Mouse (Mus musculus) lung, adult 18-20 months (tissue): ENCODE results near the gene Lgals3.
A peak's percentile ranks its signal among the peaks of the same experiment; 100 is the strongest.

ENCODE experiments used
- DNase-seq, 2 experiments: peaks; one replicate each; pipeline ENCODE4 v3.0.0; 2022; ENCODE audit warnings: mixed read lengths in 2 of 2

Lgals3 gene

GRCm38 (mm10) chr14:47370790-47371189 is 3.2 kb downstream of the Lgals3 start:
- DNase-seq, result no peak

GRCm38 (mm10) chr14:47371689-47372088 is 4.1 kb downstream of the Lgals3 start:
- peak; percentile 50 to 81 for DNase-seq

- peak; percentile 79 to 85 for DNase-seq
Measured at GRCm38 (mm10) chr14:47373728-47374678, 6.5 kb downstream of the Lgals3 start.

- no peak for DNase-seq
Measured at GRCm38 (mm10) chr14:47376526-47376925, 9.0 kb downstream of the Lgals3 start.

GRCm38 (mm10) chr14:47378336-47378735 is 10.8 kb downstream of the Lgals3 start:
- peak in 1 of 2 experiments; percentile 47 for DNase-seq

GRCm38 (mm10) chr14:47383911-47384310 is 16.4 kb downstream of the Lgals3 start:
- DNase-seq, result no peak

GRCm38 (mm10) chr14:47384653-47385052 is 17.1 kb downstream of the Lgals3 start:
- DNase-seq, result no peak

- DNase-seq, result no peak
Measured at GRCm38 (mm10) chr14:47386125-47386524, 18.6 kb downstream of the Lgals3 start.

- DNase-seq, result no peak
Measured at GRCm38 (mm10) chr14:47393354-47394094, 26.0 kb downstream of the Lgals3 start.

GRCm38 (mm10) chr14:47395007-47395406 is 27.5 kb downstream of the Lgals3 start:
- no peak for DNase-seq

GRCm38 (mm10) chr14:47395462-47396026 is 28.0 kb downstream of the Lgals3 start:
- DNase-seq, result peak in 1 of 2 experiments; percentile 33

GRCm38 (mm10) chr14:47396165-47396652 is 28.7 kb downstream of the Lgals3 start:
- DNase-seq, result no peak

GRCm38 (mm10) chr14:47402735-47403134 is 35.2 kb downstream of the Lgals3 start:
- DNase-seq, result no peak

- DNase-seq, result peak in 1 of 2 experiments; percentile 22
Measured at GRCm38 (mm10) chr14:47406000-47406399, 38.4 kb downstream of the Lgals3 start.

GRCm38 (mm10) chr14:47417346-47417745 is 49.8 kb downstream of the Lgals3 start:
- DNase-seq, result no peak

- peak; percentile 93 to 94 for DNase-seq
Measured at GRCm38 (mm10) chr14:47417775-47418665, 50.5 kb downstream of the Lgals3 start, which contains the start of gene Dlgap5. Dlgap5 (minus strand) TSS chr14:47418407.

- DNase-seq, result no peak
Measured at GRCm38 (mm10) chr14:47418666-47418991, 51.1 kb downstream of the Lgals3 start.

- DNase-seq, result no peak
Measured at GRCm38 (mm10) chr14:47419034-47419625, 51.6 kb downstream of the Lgals3 start.

- DNase-seq, result no peak
Measured at GRCm38 (mm10) chr14:47419723-47420276, 52.2 kb downstream of the Lgals3 start.

- no peak for DNase-seq
Measured at GRCm38 (mm10) chr14:47421606-47422005, 54.1 kb downstream of the Lgals3 start.

GRCm38 (mm10) chr14:47422466-47422865 is 54.9 kb downstream of the Lgals3 start:
- DNase-seq, result no peak
